Mouse (Mus musculus): ENCODE measurements at regions not wholly inside any gene's neighbourhood (a gene's known extent, or its start where the extent isn't known, plus 50 kb on each side); places are given as distances from the start of the nearest gene placed in this dataset.

DNA sequence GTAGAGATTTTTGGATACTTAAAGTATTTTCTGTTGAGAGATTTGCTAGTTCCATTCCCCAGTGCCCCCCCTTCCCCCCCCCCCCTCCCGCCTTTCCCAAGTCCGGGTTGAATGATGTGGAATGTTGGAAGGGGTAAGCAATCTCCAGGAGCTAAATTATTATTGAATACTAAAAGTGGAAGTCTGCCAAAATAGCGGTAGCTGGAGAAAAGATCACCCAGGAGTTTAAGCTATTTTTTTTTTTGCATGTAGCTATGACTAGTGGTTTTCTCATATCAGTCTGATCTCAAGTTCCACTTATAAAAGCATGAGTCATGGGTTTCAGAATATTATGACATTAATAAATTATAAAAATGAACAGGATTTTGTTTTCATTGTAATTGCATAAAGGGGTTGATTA, 365.6 kb downstream of the Cntnap4 start:
- TF ChIP-seq EP300 (IDR thresholded peaks at IDR 0.05), result no peak
- TF ChIP-seq CTCF (IDR thresholded peaks at IDR 0.05), result no peak

Measured in lung, postnatal 0 days (tissue).